Mouse (Mus musculus) layer of hippocampus, adult 18-20 months (tissue): Measurements from ENCODE around the gene Drp2. TPM values are rescaled to one million over a fixed set of nuclear protein-coding genes. Genes with fewer than 3 reads are reported as not detected.

Source experiments
- DNase-seq, 2 experiments: peaks; one replicate each; pipeline ENCODE4 v3.0.0; 2022; ENCODE audit warnings: low spot score in 2 of 2
- long read RNA-seq: library from polyadenylated mRNA; stranded (forward); transcript quantifications from one replicate; pipeline ENCODE4 v2.0.0, GENCODE M21; 2021
- total RNA-seq, 2 experiments: library from RNA; stranded (reverse); gene quantifications; 2 replicates each; pipeline ENCODE4 v1.2.3; 2021

Drp2 gene
- 10 to 100 TPM; 32.1 to 47.9 TPM for total RNA-seq
- long read RNA-seq, full-length matches to known transcripts = 12 of 28 reads
- long read RNA-seq, partial matches to known transcripts = 2 of 28 reads
- long read RNA-seq, other reads (novel, unspliced or antisense) = 14 of 28 reads

DNA sequence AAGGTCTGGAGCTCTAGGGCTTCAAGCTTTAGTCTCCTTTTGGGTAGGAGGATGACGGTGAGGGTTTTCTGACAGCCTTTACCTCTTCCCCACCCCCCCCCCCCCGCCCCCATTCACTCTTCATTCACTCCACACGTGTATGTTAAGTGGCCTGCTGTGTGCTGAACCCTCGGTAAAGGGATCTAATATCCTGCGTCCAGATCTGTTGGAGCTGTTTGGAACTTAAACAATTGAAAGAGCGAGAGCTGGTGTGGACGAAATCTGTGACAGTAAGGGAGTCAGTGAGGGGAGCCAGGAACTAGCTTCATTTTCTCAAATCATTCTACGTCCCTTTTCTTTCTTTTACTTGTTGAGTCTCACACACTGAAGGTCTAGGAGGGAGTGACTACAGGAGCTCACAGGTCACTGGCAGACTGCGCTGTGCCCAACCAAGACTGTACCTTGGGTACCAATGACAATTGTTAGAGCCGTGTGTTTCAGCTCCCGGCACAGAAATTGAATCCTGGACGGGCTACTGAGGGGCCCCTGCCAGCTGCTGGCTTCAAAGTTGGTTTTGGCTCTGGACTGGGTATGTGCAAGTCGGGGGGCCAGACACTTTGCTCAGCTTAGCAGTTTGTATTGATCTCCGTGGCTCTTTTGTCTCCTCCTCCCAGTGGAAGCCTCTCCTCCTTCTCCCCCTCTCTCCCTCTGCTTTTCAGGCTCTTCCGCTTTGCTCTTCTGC lies at the start of gene Drp2:
TSS of gene Drp2 (plus strand) at position 689 of the 721 bp plus-strand sequence.
- DNase-seq = no peak

DNA sequence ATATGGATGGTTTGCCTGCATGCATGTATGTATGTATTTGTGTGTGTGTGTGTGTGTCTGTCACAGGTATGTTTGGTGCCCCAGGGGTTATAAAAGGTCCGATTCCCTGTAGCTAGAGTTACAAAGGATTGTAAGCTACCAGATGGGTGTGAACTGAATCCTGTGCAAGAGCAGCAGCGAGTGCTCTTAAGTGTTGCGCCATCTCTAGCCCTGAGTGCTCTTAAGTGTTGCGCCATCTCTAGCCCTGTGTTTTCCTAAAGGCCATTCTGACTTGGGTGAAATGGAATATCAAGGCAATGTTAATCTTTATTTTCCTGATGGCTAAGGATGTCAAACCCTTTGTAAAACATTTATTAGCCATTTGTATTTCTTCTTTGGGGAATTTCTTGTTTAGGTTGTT lies 45.0 kb upstream of the Drp2 start:
- DNase-seq = no peak

DNA sequence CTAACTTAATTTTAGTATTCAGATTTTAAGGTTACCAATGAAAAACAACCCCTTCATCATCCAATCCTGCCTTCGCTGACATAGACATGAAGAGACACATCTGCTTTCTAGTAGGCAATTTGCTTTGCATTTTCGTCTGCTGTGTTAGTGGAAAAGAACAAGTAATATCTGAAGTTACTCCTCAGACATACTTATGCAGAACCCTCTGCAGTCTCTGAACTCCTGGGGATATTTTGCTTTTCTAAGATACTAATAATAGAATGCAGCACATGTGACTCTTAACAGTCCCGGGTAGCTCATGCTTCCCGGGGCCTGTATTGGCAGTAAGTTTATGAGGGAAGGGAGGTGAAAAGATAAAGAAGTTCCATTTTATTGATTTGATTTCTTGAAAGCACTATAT lies 42.2 kb upstream of the Drp2 start:
- no peak for DNase-seq

DNA sequence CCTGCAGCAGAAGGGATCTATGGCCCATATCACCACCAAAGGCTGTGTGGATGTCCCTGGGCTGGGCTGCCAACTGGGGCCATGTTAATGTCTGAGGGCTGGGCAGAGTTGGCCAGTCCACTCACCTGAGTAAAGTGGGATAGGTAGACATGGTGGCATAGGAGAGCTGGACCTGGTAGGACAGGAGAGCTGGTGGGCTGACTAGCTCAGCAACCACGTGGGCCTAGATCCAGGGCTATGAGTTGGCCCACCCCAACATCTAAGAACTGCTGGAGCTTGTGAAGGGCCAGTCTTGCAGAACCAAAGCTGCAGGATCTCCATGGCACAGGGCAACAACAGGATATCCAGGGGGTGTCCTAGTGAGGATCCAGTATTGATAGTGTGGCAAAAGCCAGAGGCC lies 38.9 kb upstream of the Drp2 start:
- no peak for DNase-seq

DNA sequence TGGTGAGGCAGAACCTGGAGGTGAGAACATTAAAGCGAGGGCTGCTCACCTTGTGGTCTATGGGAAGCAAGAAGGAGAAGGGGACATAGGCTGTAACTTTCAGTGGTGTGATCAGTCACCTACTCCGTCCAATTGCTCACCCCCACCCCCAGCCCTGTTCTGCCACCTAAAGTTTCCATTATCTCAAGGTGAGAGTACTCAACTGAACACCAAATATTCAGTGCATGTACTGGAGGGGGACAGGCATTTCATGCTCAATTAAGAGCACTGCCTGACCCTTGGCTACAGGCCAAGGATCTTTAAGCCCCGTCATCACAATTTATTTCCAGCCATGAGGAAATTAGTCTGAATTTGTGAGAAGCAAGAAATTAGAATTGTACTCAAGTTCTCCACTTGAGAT lies 37.8 kb upstream of the Drp2 start:
- no peak for DNase-seq

DNA sequence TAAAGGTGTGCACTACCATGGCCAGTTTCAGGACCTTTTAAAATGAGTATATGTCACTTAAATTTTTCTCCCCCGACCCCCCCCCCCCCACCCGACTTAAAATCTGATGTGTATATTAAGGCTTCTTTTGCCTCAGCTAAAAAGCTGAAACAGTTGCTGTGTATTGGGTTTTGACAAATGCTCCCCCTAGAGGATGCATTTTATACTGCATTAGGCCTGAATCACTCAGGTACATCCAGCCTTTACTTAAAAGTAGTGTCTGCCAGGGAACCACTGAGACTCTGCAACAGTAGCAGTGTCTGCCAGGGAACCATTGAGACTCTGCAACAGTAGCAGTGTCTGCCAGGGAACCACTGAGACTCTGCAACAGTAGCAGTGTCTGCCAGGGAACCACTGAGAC lies 33.1 kb upstream of the Drp2 start:
- DNase-seq = no peak

DNA sequence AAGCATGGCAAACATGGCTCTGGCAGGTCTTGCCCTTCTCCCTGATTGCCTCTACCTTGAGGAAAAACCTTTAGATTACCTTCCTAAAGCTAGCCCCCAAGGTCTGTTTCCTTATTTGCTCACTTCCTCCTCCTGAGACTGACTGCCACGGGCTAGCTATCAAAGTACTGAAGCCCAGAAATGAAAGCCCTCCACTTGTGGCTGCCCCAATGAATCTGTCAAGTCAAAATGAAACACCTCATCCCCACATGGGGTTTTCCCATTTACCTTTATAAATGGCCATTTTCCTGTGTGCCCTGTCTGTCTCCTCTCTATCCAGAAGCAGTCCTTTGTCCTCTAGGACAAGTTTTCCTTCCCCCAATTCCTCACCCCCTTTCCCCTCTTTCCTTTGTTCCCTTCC lies 30.2 kb upstream of the Drp2 start:
- no peak for DNase-seq

DNA sequence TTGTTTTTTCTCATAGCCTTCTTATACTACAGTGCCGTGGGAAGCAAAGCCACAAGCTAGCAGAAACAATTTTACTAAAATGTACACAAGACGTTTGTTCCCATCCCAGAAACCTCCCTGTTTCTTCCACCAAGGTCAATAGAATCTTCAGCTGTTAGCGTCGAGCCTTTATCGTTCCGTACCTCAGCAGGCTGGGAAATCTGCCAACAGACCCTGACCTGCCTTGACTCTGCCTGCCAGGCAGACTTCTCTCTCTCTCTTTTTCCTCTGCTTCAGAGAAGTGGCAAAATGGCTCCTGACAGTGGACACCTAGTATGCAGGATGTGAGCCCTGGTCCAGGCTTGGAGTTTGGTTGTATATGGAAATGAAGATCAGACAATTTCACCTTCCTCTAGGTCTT lies 19.5 kb upstream of the Drp2 start:
- no peak for DNase-seq

DNA sequence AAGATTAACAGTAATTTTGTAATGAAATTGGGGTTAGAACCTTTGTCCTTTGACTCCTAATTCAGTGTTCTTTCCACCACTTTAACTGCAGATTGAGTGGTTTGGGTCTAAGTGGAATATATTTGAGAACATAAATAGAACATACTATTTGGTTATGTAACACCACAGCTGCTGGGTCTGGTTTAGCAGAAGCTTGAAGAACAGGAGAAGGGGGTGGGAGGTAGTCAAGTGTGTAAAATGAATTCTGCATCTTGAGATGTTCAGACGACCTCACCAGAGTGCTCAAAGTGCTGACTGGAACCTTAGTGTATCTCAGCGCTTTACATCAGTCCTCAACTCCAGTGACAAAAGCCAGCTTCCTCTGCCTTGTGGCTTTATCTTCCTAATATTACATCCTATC lies 5.4 kb upstream of the Drp2 start:
- DNase-seq = peak in 1 of 2 experiments; percentile 8

DNA sequence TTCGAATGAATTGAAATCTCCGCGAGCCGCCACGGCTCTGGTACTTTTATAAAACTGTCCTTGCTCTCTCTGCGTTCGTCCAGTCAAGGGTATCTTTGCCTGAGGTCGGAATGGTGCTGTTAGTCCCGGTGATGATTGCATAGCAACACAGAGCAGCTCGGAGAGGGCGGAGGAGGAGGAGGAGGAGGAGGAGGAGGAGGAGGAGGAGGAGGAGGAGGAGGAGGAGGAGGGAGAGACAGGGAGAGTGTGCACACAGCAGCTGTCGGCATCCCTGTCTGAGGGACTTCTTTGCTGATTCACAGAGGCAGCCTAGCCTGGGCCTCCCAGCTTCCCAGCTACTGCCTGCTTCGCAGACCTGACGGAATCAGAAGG lies 219 bp downstream of the Drp2 start:
- DNase-seq = peak in 1 of 2 experiments; percentile 53

DNA sequence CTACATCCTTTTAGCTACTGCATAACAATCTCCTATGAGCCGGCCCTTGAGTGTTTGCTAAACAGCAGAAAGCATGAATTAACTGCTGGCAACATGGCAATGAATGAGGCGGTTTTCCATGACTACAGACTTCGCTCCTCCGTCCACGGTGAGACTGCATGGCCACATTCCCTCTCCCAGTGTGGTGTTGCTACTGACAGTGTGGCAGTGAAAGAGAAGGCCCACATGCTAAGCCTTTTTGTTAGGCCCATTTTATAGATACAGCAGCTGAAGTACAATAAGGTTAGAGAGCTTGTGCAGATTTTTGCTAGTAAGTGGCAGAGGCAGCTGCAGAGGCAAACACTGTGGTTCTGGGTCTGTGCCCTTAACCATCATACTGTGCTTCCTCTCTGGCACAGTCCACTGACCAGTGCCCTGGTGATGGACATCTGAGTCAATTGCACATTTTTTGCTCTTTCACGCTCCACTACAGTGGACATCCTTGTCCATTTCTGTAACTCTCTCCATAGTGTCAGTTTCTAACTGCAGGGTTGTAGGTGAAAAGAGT lies 5.1 kb downstream of the Drp2 start:
- DNase-seq = no peak

DNA sequence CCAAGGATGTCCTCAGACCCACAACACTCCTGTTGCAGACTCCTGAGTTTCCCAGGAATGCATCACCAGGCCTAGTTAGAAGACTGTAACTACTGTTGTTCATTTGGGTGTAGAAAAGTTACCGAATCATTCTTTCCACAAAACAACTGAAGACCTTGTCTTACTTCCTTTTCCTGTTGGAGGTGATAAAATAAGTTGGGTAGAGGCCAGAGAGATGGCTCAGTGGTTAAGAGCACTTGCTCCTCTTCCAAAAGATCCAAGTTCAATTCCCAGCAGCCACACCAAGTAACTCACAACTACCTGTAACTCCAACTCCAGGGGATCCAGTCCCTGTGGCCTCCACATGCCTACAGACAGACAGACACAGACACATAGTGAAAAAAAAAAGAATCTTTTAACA lies 7.7 kb downstream of the Drp2 start:
- DNase-seq = no peak

DNA sequence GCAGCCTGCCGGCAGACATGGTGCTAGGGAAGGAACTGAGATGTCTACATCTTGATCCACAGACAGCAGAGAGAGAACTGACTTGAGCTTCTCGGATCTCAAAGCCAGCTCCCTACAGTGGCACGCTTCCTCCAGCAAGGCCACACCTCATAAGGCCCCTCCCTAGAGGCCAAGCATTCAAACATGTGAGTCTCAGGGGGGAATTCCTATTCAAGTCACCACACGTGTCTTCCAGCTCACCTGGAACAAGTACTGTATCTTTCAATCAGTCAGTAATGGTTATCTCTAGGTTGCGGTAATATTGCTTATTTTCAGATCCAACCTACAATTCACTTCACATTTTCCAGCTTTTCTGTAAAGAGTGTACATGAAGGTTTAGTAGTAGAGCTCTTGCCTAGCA lies 15.7 kb downstream of the Drp2 start:
- no peak for DNase-seq

DNA sequence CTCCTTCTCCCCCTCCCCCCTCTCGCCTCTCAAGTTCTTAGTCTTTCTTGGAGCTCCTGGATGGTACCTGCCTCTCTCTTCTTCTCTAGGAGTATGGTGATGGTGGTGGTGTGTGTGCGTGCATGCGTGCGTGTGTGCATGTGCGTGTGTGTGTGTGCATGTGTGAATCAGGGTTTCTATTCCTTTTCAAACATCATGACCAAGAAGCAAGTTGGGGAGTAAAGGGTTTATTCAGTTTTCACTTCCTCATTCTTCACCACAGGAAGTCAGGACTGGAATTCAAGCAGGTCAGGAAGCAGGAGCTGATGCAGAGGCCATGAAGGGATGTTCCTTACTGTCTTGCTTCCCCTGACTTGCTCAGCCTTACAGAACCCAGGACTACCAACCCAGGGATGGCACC lies 19.9 kb downstream of the Drp2 start:
- no peak for DNase-seq

DNA sequence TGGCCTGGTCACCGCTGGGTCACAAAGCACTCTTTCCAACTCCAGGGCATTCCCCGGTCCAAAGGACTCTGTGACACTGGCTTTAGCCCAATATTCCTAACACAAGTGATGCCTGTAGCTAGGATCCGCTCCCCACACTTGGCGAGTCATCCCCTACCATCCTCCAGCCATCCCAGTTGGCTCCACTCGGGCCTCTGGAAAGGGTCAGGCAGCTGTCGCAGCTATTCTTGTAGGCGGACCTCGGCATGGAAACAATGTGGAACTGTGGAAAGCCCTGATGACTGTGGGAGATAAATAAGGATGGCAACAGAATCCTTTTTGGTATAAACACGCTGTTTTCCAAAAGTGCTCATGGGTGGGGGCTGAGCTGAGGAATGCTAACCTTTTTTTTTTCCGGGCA lies 21.4 kb downstream of the Drp2 start:
- peak in 1 of 2 experiments; percentile 29 for DNase-seq

DNA sequence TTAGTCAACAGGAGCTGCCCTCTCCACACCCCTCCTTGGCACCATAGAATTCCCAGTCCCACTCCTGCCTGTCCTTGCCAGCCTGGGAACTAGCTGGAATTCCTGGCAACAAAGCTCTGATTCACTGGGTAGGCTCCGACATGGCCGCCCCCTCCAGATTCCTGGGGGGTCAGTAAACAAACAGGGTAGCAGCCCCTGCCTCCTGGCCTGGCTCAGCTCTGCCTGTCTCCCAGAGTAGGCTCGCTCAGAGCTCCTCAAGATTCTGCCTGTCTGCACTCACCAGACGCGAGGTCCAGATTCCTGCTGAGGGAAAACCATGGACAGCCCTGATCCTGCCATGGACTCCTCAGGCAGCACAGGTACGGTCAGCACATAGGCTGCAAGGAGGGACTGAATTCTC lies 22.5 kb downstream of the Drp2 start:
- no peak for DNase-seq

DNA sequence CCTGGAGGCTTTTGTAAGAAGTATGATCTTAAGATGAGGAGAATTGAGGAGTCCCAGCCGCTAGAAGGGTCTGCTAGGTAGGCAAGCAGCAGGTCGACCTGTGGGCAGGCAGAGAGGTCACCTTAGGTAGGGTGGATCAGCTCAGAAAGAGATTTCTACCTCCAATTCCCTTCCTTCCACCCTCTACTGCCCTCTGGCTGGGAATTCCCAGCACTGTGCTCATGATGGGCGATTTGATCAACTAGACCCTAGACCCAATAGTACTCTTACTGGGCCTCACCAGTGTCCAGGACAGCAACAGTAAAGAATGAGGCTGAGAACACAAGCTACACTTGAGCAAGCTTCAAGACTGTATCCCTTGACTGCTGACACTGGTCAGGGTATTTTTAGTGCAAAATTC lies 23.0 kb downstream of the Drp2 start:
- DNase-seq = no peak

DNA sequence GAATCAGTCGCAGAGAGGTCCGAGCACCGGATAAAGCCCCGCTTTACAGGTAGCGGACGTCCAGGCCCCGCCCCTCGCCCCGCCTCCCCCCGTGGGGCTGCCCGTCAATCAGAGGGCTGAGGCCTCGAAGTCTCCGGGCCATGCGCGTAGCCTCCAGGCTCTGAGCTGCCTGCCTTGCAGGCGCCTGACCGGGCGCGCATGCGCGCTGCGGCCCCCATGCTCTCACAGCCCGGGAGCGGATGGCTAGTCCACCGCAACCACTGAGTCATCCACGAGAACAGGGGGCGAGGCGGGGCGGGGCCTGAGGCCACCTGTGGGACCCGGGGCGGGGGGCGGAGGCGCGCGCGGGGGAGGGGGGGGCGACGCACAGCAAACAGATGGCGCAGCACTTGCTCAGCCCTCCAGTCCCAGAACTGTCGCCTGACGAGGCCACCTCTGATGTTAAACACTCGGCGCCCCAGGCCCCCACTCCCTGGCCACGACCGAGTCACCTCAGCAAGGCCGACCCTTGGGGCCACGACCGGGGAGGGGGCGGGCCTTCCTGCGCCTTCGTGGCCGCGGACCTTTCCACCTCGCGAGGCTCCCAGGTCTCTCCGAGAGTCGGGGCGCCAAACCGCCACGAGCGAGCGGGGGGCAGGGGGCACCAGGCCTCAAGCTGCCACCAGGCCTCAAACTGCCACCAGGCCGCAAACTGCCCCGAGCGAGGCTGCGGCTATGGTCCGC lies 70.8 kb downstream of the Drp2 start:
- no peak for DNase-seq

DNA sequence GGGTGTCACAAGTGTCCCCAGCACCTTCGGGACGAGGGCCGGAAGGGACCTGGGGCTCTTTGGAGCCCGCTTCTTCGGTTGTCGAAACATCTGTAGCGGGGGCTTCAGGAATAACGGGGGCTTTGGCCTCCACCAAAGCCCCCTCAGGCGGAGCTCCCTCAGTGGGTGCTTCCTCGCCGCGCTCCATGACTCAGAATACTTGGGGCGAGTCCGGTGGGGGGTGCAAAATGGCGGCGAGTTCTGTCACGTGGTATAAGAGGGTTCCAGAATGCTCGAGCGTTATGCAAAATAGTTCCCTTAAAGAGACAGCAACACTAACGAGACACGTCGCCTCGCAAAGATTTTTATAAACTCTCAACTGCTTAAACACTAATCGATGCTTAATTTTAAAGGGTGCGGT lies 71.9 kb downstream of the Drp2 start, which contains the start of gene Taf7l:
TSS of gene Taf7l (minus strand) at position 201 of the 400 bp plus-strand sequence.
- no peak for DNase-seq

DNA sequence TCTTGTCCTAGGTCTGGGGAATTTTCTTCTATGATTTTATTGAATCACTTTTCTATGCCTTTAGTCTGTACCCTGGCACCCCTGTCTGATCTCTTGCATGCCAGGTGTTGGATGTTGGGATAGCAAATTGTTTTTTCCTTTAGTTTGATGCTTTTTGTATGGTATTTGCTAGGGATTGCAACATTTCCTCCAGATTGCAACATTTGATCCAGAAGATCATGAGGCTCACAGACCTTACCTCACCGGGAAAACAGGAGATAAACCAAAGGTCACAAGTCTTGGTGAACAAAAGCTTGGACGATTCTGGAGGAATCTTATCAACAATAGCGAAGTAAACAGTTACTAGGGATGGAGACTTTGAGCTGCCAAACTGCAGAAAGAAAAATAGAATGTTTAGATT lies 77.4 kb downstream of the Drp2 start:
- no peak for DNase-seq

DNA sequence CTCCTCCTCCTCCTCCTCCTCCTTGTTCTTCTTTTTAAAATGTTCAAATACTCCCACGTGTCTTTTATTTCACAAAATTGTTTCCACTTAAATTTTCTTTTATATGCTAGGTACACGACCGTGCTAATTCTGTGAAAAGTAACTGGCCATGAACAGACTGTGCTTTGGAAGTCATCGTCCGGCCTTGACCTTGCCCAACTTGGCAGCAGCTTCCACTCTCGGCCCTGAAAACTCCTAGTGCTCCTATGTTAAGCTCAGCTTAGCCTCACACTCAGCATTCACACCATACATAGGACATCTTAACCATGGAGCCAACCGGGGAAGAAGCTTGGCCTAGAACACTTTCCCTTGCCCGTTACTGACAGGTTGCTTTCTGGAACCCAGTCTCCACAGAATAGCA lies 96.3 kb downstream of the Drp2 start:
- no peak for DNase-seq
